Mouse (Mus musculus) midbrain, embryonic 13.5 days (tissue): ENCODE results near the gene Gm904. TPM values are rescaled to one million over a fixed set of nuclear protein-coding genes. Genes with fewer than 3 reads are reported as not detected.
"Not testable (repeated sequence)": the region's sequence is repeated elsewhere in the genome, so short reads cannot be mapped to it uniquely, and the experiment has no call there.

Experiments
- ATAC-seq: fragments of 200-750 bp; cut with Nextera tagmentation; 2 replicates; pipeline ENCODE4 v1.8.0; 2017; ENCODE audit warnings: mild to moderate bottlenecking, moderate TSS enrichment, moderate library complexity
- H3K27ac ChIP-seq: fragments of 300-500 bp; sonication (generic); 2 replicates; pipeline ENCODE4 v1.5.1; 2015; ENCODE audit warnings: inconsistent platforms, mild to moderate bottlenecking, moderate library complexity
- H3K27me3 ChIP-seq: fragments of 300-500 bp; sonication (generic); 2 replicates; pipeline ENCODE4 v1.6.1; 2015; ENCODE audit warnings: mild to moderate bottlenecking, inconsistent platforms
- H3K36me3 ChIP-seq: fragments of 300-500 bp; sonication (generic); 2 replicates; pipeline ENCODE4 v1.6.1; 2015; ENCODE audit warnings: mild to moderate bottlenecking, inconsistent platforms
- H3K4me1 ChIP-seq: fragments of 300-500 bp; sonication (generic); replicated peaks from 2 replicates; pipeline ENCODE4 v1.6.1; 2015; ENCODE audit warnings: inconsistent platforms
- H3K4me2 ChIP-seq: fragments of 300-500 bp; sonication (generic); replicated peaks from 2 replicates; pipeline ENCODE4 v1.6.1; 2015; ENCODE audit warnings: moderate library complexity, mild to moderate bottlenecking, inconsistent platforms
- H3K4me3 ChIP-seq: fragments of 300-500 bp; sonication (generic); replicated peaks from 2 replicates; pipeline ENCODE4 v1.5.1; 2015; ENCODE audit warnings: mild to moderate bottlenecking, inconsistent platforms
- H3K9ac ChIP-seq: fragments of 300-500 bp; sonication (generic); replicated peaks from 2 replicates; pipeline ENCODE4 v1.6.1; 2015; ENCODE audit warnings: mild to moderate bottlenecking, inconsistent platforms
- H3K9me3 ChIP-seq: fragments of 300-500 bp; sonication (generic); 2 replicates; pipeline ENCODE4 v1.6.1; 2016; ENCODE audit warnings: mild to moderate bottlenecking, inconsistent platforms
- WGBS: fragments of 180-500 bp; shearing (Covaris S2); methylation state at CpG from one replicate; pipeline ENCODE4 v1.1.7; 2015; 5-methylcytosine and 5-hydroxymethylcytosine counted together
- microRNA-seq: library from miRNA; unstranded; fragments of <30 nt; microRNA quantifications from one replicate; pipeline ENCODE4, GENCODE M21; 2016
- polyA plus RNA-seq: library from polyadenylated mRNA; unstranded; fragments of >200 nt; fragmentation: Nextera tagmentation; extraction: Ambion mirVana; gene quantifications from 2 replicates; pipeline ENCODE4 v1.2.1, GENCODE M21; 2015

The Gm904 gene
- polyA plus RNA-seq, result not detected in 2 replicates

GRCm38 (mm10) chr13:50642928-50643327, at the start of gene Gm904:
Gene Gm904 (plus strand): TSS chr13:50643228.
- H3K9me3 ChIP-seq, H3K4me3 ChIP-seq, H3K27me3 ChIP-seq, H3K4me2 ChIP-seq, H3K4me1 ChIP-seq, H3K27ac ChIP-seq, H3K36me3 ChIP-seq, H3K9ac ChIP-seq, ATAC-seq: not testable (repeated sequence)

GRCm38 (mm10) chr13:50648771-50649170, 5.7 kb downstream of the Gm904 start:
- H3K4me3 ChIP-seq, H3K4me1 ChIP-seq, H3K9ac ChIP-seq, H3K27ac ChIP-seq, H3K27me3 ChIP-seq, H3K36me3 ChIP-seq, H3K9me3 ChIP-seq, H3K4me2 ChIP-seq, ATAC-seq: not testable (repeated sequence)
- WGBS, result 81% methylated on average over 2 of the region's 2 CpGs

Small RNAs within 50 kb of the gene (microRNA-seq; reads per million reads assigned to microRNA genes)
- gene Gm23952 (not detected), gene Mir683-2 (not detected)

Other genes starting within 250 kb of the Gm904 start
- 33.2 and 38.0 TPM in 2 replicates for gene Fbxw17, start 225.4 kb upstream of the Gm904 start, polyA plus RNA-seq
- not detected in 2 replicates for gene Gm47429, start 199.3 kb upstream of the Gm904 start, polyA plus RNA-seq
- gene Nutm2, start 175.9 kb upstream of the Gm904 start, polyA plus RNA-seq, result not detected in 2 replicates
- gene Gm8765, start 55.1 kb downstream of the Gm904 start, polyA plus RNA-seq, result not detected in 2 replicates